Mouse (Mus musculus): ENCODE data around the gene Acsl4. TPM values are rescaled to one million over a fixed set of nuclear protein-coding genes. Genes with fewer than 3 reads are reported as not detected.

Gene Acsl4
- total and polyA plus RNA-seq, 2 experiments from 2014 or later = 11.0 to 14.0 TPM

DNA sequence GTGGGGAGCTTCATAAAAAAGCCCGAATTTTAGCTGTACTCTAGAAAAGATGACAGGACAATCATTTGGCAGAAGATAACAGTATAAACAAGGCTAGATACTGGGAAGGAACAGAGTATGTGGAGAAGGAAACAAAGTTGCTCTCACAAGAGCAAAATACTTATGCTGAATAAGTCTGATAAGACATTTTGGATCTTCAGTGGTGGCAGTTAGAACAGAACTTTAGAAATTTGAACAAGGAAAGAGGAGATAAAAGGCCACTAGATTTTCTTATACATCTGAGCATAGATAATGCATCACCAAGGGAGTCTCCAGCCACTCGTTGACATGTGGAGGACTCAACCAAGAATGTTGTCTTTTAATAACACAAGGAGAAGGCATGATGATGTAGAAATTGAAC, 23.5 kb upstream of the Acsl4 start:
- H3K9ac ChIP-seq (replicated peaks; ENCODE audit: low read depth, low read length) = no peak overlapping the region
- H3K9me3 ChIP-seq (replicated peaks; ENCODE audit: control insufficient read depth, low read length) = no peaks in the 10 kb centered on the region
- WGBS = 47% methylated on average over 2 of the region's 2 CpGs
- TF ChIP-seq EP300 (IDR thresholded peaks at IDR 0.05; ENCODE audit: low read depth) = no peak
- H3K4me1 ChIP-seq (ENCODE audit: control insufficient read depth, insufficient read depth) = no peaks in the 10 kb centered on the region
- no peak for ATAC-seq (ENCODE audit: insufficient read depth, low read depth)
- H3K4me2 ChIP-seq (ENCODE audit: low read depth, low read length) = no peak overlapping the region
- no peaks in the 10 kb centered on the region for H3K36me3 ChIP-seq (replicated peaks; ENCODE audit: control insufficient read depth, insufficient read depth, low read length)
- no peak overlapping the region for H3K27ac ChIP-seq (ENCODE audit: low read depth)
- H3K4me3 ChIP-seq (ENCODE audit: low read depth, low read length) = no peak overlapping the region
- H3K27me3 ChIP-seq (ENCODE audit: control insufficient read depth, insufficient read depth, low read length) = no peaks in the 10 kb centered on the region
- DNase-seq (ENCODE audit: low spot score) = no peak

DNA sequence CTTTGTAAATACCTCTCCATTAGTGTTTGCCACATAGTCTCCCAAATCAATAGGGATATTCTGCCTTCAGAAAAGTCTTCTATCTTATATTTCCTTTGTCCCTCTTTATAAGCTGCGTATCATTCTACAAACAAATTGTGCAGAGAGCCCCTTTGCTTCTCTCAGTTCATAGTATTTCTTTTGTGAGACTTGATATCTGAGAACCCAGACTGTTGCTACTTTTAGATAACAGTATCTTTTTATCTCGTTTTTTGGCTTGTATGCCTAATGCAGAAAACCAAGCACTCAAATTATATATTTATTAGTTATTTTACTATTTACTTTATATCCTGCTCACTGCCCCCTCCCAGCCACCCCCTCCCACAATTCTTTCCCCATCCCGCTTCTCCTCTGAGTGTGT, 19.7 kb upstream of the Acsl4 start:
- ATAC-seq (ENCODE audit: insufficient read depth, low read depth) = no peak
- Histone ChIP-seq H3K4me3 (ENCODE audit: low read depth, low read length) (no peak overlapping the region), H3K27me3 (ENCODE audit: control insufficient read depth, insufficient read depth, low read length) (no peaks in the 10 kb centered on the region), H3K9me3 (replicated peaks; ENCODE audit: control insufficient read depth, low read length) (no peaks in the 10 kb centered on the region), H3K4me1 (ENCODE audit: control insufficient read depth, insufficient read depth) (no peaks in the 10 kb centered on the region), H3K27ac (ENCODE audit: low read depth) (no peak overlapping the region), H3K4me2 (ENCODE audit: low read depth, low read length) (no peak overlapping the region), H3K9ac (replicated peaks; ENCODE audit: low read depth, low read length) (no peak overlapping the region), H3K36me3 (replicated peaks; ENCODE audit: control insufficient read depth, insufficient read depth, low read length) (no peaks in the 10 kb centered on the region)
- no peak for DNase-seq (ENCODE audit: low spot score)
- TF ChIP-seq EP300 (IDR thresholded peaks at IDR 0.05; ENCODE audit: low read depth) (no peak), CTCF (IDR thresholded peaks at IDR 0.05; ENCODE audit: low read depth) (no peak)
- WGBS = 64% methylated on average over 3 of the region's 3 CpGs

DNA sequence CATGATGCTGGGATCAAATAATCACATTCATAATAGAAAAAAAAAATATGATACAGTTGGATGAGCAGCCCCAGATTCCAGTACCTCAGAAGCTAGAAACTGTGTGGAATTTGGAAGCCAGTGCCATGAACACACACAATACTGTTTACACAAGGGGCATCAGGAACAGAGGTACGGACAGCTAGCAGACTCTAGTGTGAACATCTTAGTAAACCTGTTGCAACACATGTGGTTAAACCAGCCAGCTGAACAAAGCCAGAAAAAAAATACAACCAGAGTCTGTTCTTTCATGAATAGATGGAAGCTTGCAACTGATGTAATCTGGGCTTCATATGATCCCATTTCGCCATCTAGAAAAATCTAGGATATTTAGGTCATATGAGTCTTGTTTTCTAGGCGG, 19.0 kb upstream of the Acsl4 start:
- Histone ChIP-seq H3K4me3 (ENCODE audit: low read depth, low read length) (no peak overlapping the region), H3K36me3 (replicated peaks; ENCODE audit: control insufficient read depth, insufficient read depth, low read length) (no peaks in the 10 kb centered on the region), H3K4me2 (ENCODE audit: low read depth, low read length) (no peak overlapping the region), H3K4me1 (ENCODE audit: control insufficient read depth, insufficient read depth) (no peaks in the 10 kb centered on the region), H3K9me3 (replicated peaks; ENCODE audit: control insufficient read depth, low read length) (no peaks in the 10 kb centered on the region), H3K27me3 (ENCODE audit: control insufficient read depth, insufficient read depth, low read length) (no peaks in the 10 kb centered on the region), H3K27ac (ENCODE audit: low read depth) (no peak overlapping the region), H3K9ac (replicated peaks; ENCODE audit: low read depth, low read length) (no peak overlapping the region)
- 80% methylated on average over 3 of the region's 3 CpGs for WGBS
- ATAC-seq (ENCODE audit: insufficient read depth, low read depth) (no peak), DNase-seq (ENCODE audit: low spot score) (no peak)
- TF ChIP-seq CTCF (IDR thresholded peaks at IDR 0.05; ENCODE audit: low read depth) = no peak
- TF ChIP-seq EP300 (IDR thresholded peaks at IDR 0.05; ENCODE audit: low read depth) = no peak

DNA sequence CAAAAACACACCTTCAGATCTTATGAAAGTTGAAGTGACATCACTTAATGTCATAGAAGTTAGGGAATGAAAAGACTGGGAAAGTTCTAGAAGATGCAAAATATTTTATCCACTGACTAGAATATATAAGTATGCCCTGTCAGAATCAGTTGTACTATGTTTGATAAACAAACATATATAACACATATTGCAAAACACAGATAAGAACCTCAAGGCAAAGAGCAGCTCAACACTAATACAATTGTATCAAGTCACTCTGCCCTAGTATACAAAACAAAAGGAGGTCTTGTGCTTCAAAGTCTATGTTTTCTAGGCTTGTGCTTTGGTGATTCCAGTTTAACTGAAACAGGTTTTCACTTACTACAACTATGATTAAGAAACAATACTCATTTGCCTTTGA, 12.8 kb upstream of the Acsl4 start:
- Histone ChIP-seq H3K9ac (replicated peaks; ENCODE audit: low read depth, low read length) (no peak overlapping the region), H3K27ac (ENCODE audit: low read depth) (no peak overlapping the region), H3K4me2 (ENCODE audit: low read depth, low read length) (no peak overlapping the region), H3K4me3 (ENCODE audit: low read depth, low read length) (no peak overlapping the region), H3K9me3 (replicated peaks; ENCODE audit: control insufficient read depth, low read length) (no peaks in the 10 kb centered on the region), H3K36me3 (replicated peaks; ENCODE audit: control insufficient read depth, insufficient read depth, low read length) (no peaks in the 10 kb centered on the region), H3K4me1 (ENCODE audit: control insufficient read depth, insufficient read depth) (no peaks in the 10 kb centered on the region), H3K27me3 (ENCODE audit: control insufficient read depth, insufficient read depth, low read length) (no peaks in the 10 kb centered on the region)
- ATAC-seq (ENCODE audit: insufficient read depth, low read depth) (no peak), DNase-seq (ENCODE audit: low spot score) (no peak)
- TF ChIP-seq EP300 (IDR thresholded peaks at IDR 0.05; ENCODE audit: low read depth) (no peak), CTCF (IDR thresholded peaks at IDR 0.05; ENCODE audit: low read depth) (no peak)

DNA sequence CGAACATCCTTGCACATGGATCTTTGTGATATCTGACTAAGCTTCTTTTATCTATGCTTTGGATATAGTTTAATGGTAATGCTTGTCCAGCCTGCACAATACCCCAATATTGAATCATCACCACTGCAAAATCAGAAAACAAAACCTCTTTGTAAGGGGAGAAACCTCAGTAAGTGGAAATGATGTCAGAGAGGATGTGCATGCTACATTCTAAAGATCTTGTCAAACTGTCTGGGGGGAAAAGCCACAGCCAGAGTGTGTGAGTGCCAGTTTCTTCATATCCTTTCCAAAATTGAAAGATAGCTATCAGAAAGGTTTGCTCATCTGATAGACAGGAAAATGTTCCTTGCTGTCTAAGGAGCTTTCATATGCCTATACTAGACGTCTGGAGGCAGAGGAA, 8.3 kb upstream of the Acsl4 start:
- Histone ChIP-seq H3K4me1 (ENCODE audit: control insufficient read depth, insufficient read depth) (no peaks in the 10 kb centered on the region), H3K36me3 (replicated peaks; ENCODE audit: control insufficient read depth, insufficient read depth, low read length) (no peaks in the 10 kb centered on the region), H3K4me2 (ENCODE audit: low read depth, low read length) (no peak overlapping the region), H3K27me3 (ENCODE audit: control insufficient read depth, insufficient read depth, low read length) (no peaks in the 10 kb centered on the region), H3K27ac (ENCODE audit: low read depth) (no peak overlapping the region), H3K9ac (replicated peaks; ENCODE audit: low read depth, low read length) (no peak overlapping the region), H3K4me3 (ENCODE audit: low read depth, low read length) (no peak overlapping the region), H3K9me3 (replicated peaks; ENCODE audit: control insufficient read depth, low read length) (no peaks in the 10 kb centered on the region)
- DNase-seq (ENCODE audit: low spot score) (no peak), ATAC-seq (ENCODE audit: insufficient read depth, low read depth) (no peak)
- WGBS = 42% methylated on average over 2 of the region's 2 CpGs
- TF ChIP-seq CTCF (IDR thresholded peaks at IDR 0.05; ENCODE audit: low read depth) (no peak), EP300 (IDR thresholded peaks at IDR 0.05; ENCODE audit: low read depth) (no peak)

DNA sequence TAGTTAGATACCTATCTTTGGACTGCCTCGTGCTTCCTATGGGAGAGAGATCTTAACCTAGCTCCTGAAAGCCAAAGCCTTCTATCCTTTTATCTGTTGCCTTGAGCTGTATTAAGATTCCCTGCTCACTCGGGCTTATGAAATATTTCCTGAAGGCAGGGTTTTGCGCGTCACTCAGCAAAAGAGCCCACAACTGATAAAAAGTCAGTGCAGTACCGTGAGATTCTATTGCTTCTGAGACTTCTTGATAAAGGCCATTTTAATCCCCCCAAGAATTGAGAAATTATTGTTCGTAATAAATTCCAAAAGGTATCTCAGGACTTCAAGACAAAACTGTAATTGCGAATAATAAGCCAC, 552 bp upstream of the Acsl4 start:
- WGBS = 28% methylated on average over 7 of the region's 7 CpGs
- ATAC-seq (ENCODE audit: insufficient read depth, low read depth) = no peak
- Histone ChIP-seq H3K4me3 (ENCODE audit: low read depth, low read length) (peak overlapping the region; percentile 82), H3K4me2 (ENCODE audit: low read depth, low read length) (peak overlapping the region; percentile 70), H3K36me3 (replicated peaks; ENCODE audit: control insufficient read depth, insufficient read depth, low read length) (no peaks in the 10 kb centered on the region), H3K4me1 (ENCODE audit: control insufficient read depth, insufficient read depth) (no peaks in the 10 kb centered on the region), H3K27ac (ENCODE audit: low read depth) (peak overlapping the region; percentile 87), H3K9me3 (replicated peaks; ENCODE audit: control insufficient read depth, low read length) (no peaks in the 10 kb centered on the region), H3K9ac (replicated peaks; ENCODE audit: low read depth, low read length) (peak overlapping the region; percentile 45), H3K27me3 (ENCODE audit: control insufficient read depth, insufficient read depth, low read length) (no peaks in the 10 kb centered on the region)
- no peak for DNase-seq (ENCODE audit: low spot score)
- no peak for TF ChIP-seq CTCF (IDR thresholded peaks at IDR 0.05; ENCODE audit: low read depth)
- no peak for TF ChIP-seq EP300 (IDR thresholded peaks at IDR 0.05; ENCODE audit: low read depth)
